Mouse (Mus musculus): ENCODE results near the gene Sowahc. TPM values are rescaled to one million over a fixed set of nuclear protein-coding genes. Genes with fewer than 3 reads are reported as not detected.

The Sowahc gene
- total RNA-seq (2021): 1 to 10 TPM; 1.6 to 2.0 TPM

- DNase-seq (ENCODE audit: low spot score): peak; percentile 94
- intact Hi-C loops (cut with DNase I): loop anchor here (2.0 kb wide), 1 partner anchor 71 kb away; no protein-coding TSS in a partner anchor
Observed at GRCm38 (mm10) chr10:59221473-59222270, at the start of gene Sowahc, which contains the start of gene Sept10. Gene Sowahc (plus strand): TSS chr10:59221953. Gene Sept10 (minus strand): TSS chr10:59221847.

GRCm38 (mm10) chr10:59172539-59172938 is 49.2 kb upstream of the Sowahc start:
- intact Hi-C loops (cut with DNase I): no loop called here
- DNase-seq (ENCODE audit: low spot score): no peak

GRCm38 (mm10) chr10:59179620-59180019 is 42.1 kb upstream of the Sowahc start:
- no peak for DNase-seq (ENCODE audit: low spot score)
- intact Hi-C loops (cut with DNase I): no loop called here

GRCm38 (mm10) chr10:59182306-59182705 is 39.4 kb upstream of the Sowahc start:
- intact Hi-C loops (cut with DNase I): no loop called here
- DNase-seq (ENCODE audit: low spot score): no peak

- intact Hi-C loops (cut with DNase I): no loop called here
Observed at GRCm38 (mm10) chr10:59194891-59195290, 26.9 kb upstream of the Sowahc start.

GRCm38 (mm10) chr10:59196763-59197162 is 25.0 kb upstream of the Sowahc start:
- intact Hi-C loops (cut with DNase I): no loop called here
- DNase-seq (ENCODE audit: low spot score): no peak

More at GRCm38 (mm10) chr10:59194891-59195290, 26.9 kb upstream of the Sowahc start:
- DNase-seq (ENCODE audit: low spot score): no peak

- intact Hi-C loops (cut with DNase I): no loop called here
Observed at GRCm38 (mm10) chr10:59200011-59200410, 21.7 kb upstream of the Sowahc start.

GRCm38 (mm10) chr10:59220824-59221472 is 805 bp upstream of the Sowahc start:
- DNase-seq (ENCODE audit: low spot score): no peak
- intact Hi-C loops (cut with DNase I): no loop called here

More at GRCm38 (mm10) chr10:59200011-59200410, 21.7 kb upstream of the Sowahc start:
- no peak for DNase-seq (ENCODE audit: low spot score)

- intact Hi-C loops (cut with DNase I): loop anchor here (2.0 kb wide), 1 partner anchor 70 kb away; no protein-coding TSS in a partner anchor
- DNase-seq (ENCODE audit: low spot score): peak; percentile 4
Observed at GRCm38 (mm10) chr10:59222271-59223101, 733 bp downstream of the Sowahc start.

- no peak for DNase-seq (ENCODE audit: low spot score)
- intact Hi-C loops (cut with DNase I): loop anchor here (2.0 kb wide), 1 partner anchor 70 kb away; no protein-coding TSS in a partner anchor
Observed at GRCm38 (mm10) chr10:59223301-59223700, 1.5 kb downstream of the Sowahc start.

GRCm38 (mm10) chr10:59223890-59224289 is 2.1 kb downstream of the Sowahc start:
- intact Hi-C loops (cut with DNase I): loop anchor here (2.0 kb wide), 1 partner anchor 69 kb away; no protein-coding TSS in a partner anchor
- no peak for DNase-seq (ENCODE audit: low spot score)

GRCm38 (mm10) chr10:59225137-59225536 is 3.4 kb downstream of the Sowahc start:
- intact Hi-C loops (cut with DNase I): loop anchor here (5.0 kb wide), 1 partner anchor 37 kb away; no protein-coding TSS in a partner anchor
- no peak for DNase-seq (ENCODE audit: low spot score)

GRCm38 (mm10) chr10:59229205-59229820 is 7.6 kb downstream of the Sowahc start:
- intact Hi-C loops (cut with DNase I): loop anchor here (5.0 kb wide), 1 partner anchor 33 kb away; no protein-coding TSS in a partner anchor

GRCm38 (mm10) chr10:59235227-59235626 is 13.5 kb downstream of the Sowahc start:
- DNase-seq (ENCODE audit: low spot score): no peak
- intact Hi-C loops (cut with DNase I): no loop called here

More at GRCm38 (mm10) chr10:59229205-59229820, 7.6 kb downstream of the Sowahc start:
- DNase-seq (ENCODE audit: low spot score): no peak

GRCm38 (mm10) chr10:59235847-59236246 is 14.1 kb downstream of the Sowahc start:
- intact Hi-C loops (cut with DNase I): no loop called here
- no peak for DNase-seq (ENCODE audit: low spot score)

- intact Hi-C loops (cut with DNase I): no loop called here
- no peak for DNase-seq (ENCODE audit: low spot score)
Observed at GRCm38 (mm10) chr10:59236486-59236885, 14.7 kb downstream of the Sowahc start.

- intact Hi-C loops (cut with DNase I): no loop called here
Observed at GRCm38 (mm10) chr10:59237757-59238156, 16.0 kb downstream of the Sowahc start.

GRCm38 (mm10) chr10:59241141-59241541 is 19.4 kb downstream of the Sowahc start:
- intact Hi-C loops (cut with DNase I): no loop called here
- DNase-seq (ENCODE audit: low spot score): no peak

More at GRCm38 (mm10) chr10:59237757-59238156, 16.0 kb downstream of the Sowahc start:
- DNase-seq (ENCODE audit: low spot score): no peak

GRCm38 (mm10) chr10:59249531-59249930 is 27.8 kb downstream of the Sowahc start:
- intact Hi-C loops (cut with DNase I): no loop called here
- no peak for DNase-seq (ENCODE audit: low spot score)

Measured in heart, postnatal 25 days (tissue).